Comparison of ENCODE assay signal across 8 mouse cellular contexts in the genomic region with DNA sequence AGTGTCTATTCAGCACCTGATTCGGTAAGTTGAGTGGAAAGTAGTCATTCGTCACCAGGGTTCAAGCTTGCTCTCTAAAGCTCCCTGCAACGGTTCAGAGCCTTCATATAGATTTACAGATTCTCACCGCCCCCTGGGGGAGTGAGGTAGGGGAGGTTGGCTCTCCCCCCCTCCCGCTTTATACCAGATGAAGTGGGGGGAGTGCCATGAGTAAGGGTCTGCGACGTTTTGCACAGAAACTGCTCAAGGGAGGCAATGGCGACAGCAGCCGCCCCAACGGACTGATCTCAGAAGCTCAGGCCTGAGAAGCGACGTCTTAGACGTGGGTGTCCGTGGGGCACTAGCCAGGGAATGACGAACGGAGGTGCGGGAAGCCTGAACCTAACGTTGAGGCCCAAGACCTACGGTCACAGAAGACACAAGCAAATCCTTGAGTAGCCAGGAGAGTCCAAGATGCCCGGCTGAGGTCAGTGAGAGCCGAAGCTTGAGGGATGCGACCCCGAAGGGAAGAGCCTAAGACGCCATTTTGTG. TPM values are rescaled to one million over a fixed set of nuclear protein-coding genes. Genes with fewer than 3 reads are reported as not detected.
DNase-seq lines count a peak whose midpoint lies in the region; ATAC-seq and TF ChIP-seq lines count a peak whose summit lies in the region.

No protein-coding gene starts in this region.

- no peak for TF ChIP-seq CTCF in left cerebral cortex, adult 2 months (IDR thresholded peaks at IDR 0.05)

- intact Hi-C loops in left cerebral cortex, adult 2 months (cut with DNase I): loop anchor here (1.0 to 2.0 kb wide), 3 partner anchors 39 to 144 kb away; a partner anchor contains a TSS
- intact Hi-C loops in left cerebral cortex, postnatal 4 days (cut with DNase I): loop anchor here (5.0 kb wide), 2 partner anchors 82 to 142 kb away; no protein-coding TSS in a partner anchor

- H3K4me1 ChIP-seq in hindbrain, embryonic 12.5 days: peaks cover 26% of the 10 kb centered on the region
- H3K4me1 ChIP-seq in midbrain, embryonic 11.5 days (ENCODE audit: control insufficient read depth, insufficient read depth, low read length): peaks cover 8% of the 10 kb centered on the region

- WGBS in hindbrain, embryonic 12.5 days: under 1% methylated on average over 24 of the region's 24 CpGs
- WGBS in midbrain, embryonic 11.5 days: under 1% methylated on average over 24 of the region's 24 CpGs

- peak overlapping the region; percentile 93 for H3K4me3 ChIP-seq in left cerebral cortex, adult 2 months
- peak overlapping the region; percentile 65 for H3K4me3 ChIP-seq in hindbrain, embryonic 12.5 days
- peak overlapping the region; percentile 65 for H3K4me3 ChIP-seq in midbrain, embryonic 11.5 days (ENCODE audit: low read depth, low read length)

- H3K9ac ChIP-seq in hindbrain, embryonic 12.5 days: peak overlapping the region; percentile 74
- H3K9ac ChIP-seq in midbrain, embryonic 11.5 days (ENCODE audit: low read length): peak overlapping the region; percentile 73

- DNase-seq in left cerebral cortex, adult 2 months (ENCODE audit: extremely low spot score in 1 of 2, low spot score in 2 of 2): peak in 1 of 2 experiments; percentile 61
- no peak for DNase-seq in left cerebral cortex, postnatal 4 days
- DNase-seq in c-Kit-positive CD71-positive TER-119-positive erythroid progenitor cells, embryonic 14.5 days (ENCODE audit: low spot score): peak; percentile 39
- DNase-seq in midbrain, embryonic 11.5 days (ENCODE audit: low spot score, missing footprints): no peak
- no peak for DNase-seq in ovary, adult 18-20 months (ENCODE audit: low spot score)
- no peak for DNase-seq in adipocyte (ENCODE audit: low spot score)
- DNase-seq in cerebellum, adult 18-20 months: no peak

- no peaks in the 10 kb centered on the region for H3K27me3 ChIP-seq in hindbrain, embryonic 12.5 days
- H3K27me3 ChIP-seq in midbrain, embryonic 11.5 days (ENCODE audit: control insufficient read depth, insufficient read depth, low read length): no peaks in the 10 kb centered on the region

- H3K27ac ChIP-seq in left cerebral cortex, adult 2 months: peak overlapping the region; percentile 95
- H3K27ac ChIP-seq in hindbrain, embryonic 12.5 days: peak overlapping the region; percentile 77
- peak overlapping the region; percentile 22; the same call in 1 of the 2 replicates for H3K27ac ChIP-seq in midbrain, embryonic 11.5 days (ENCODE audit: low read depth, low read length)

- ATAC-seq in hindbrain, embryonic 12.5 days (ENCODE audit: low FRiP score): peak; percentile 38
- ATAC-seq in midbrain, embryonic 11.5 days (ENCODE audit: low FRiP score): peak; percentile 2; the same call in 1 of the 2 replicates

- peak overlapping the region; percentile 68 for H3K4me2 ChIP-seq in hindbrain, embryonic 12.5 days (replicated peaks)
- peak overlapping the region; percentile 66 for H3K4me2 ChIP-seq in midbrain, embryonic 11.5 days

- H3K9me3 ChIP-seq in hindbrain, embryonic 12.5 days (replicated peaks): no peaks in the 10 kb centered on the region
- H3K9me3 ChIP-seq in midbrain, embryonic 11.5 days (ENCODE audit: control insufficient read depth, low read length): no peaks in the 10 kb centered on the region

- H3K36me3 ChIP-seq in hindbrain, embryonic 12.5 days: peaks cover 11% of the 10 kb centered on the region
- peaks cover 5% of the 10 kb centered on the region; the same call in 1 of the 2 replicates for H3K36me3 ChIP-seq in midbrain, embryonic 11.5 days (ENCODE audit: control insufficient read depth, insufficient read depth, low read length)

RNA-seq across cellular contexts. Expression of a gene that starts 0.5 kb away (rescaled TPM):
- 100 to 1,000 TPM; 230 to 236 TPM for total RNA-seq in left cerebral cortex, adult 2 months (2021)
- total RNA-seq in left cerebral cortex, postnatal 4 days (2021): 100 to 1,000 TPM in 1 of 2 experiments, 10 to 100 TPM in 1; 98.5 to 109 TPM
- polyA plus RNA-seq in hindbrain, embryonic 12.5 days (2016; fragmentation: Nextera tagmentation; extraction: Ambion mirVana): 134 and 138 TPM in 2 replicates
- polyA plus RNA-seq in midbrain, embryonic 11.5 days (2014; fragmentation: Nextera tagmentation; extraction: Ambion mirVana): 67.1 and 67.4 TPM in 2 replicates

RNA-seq across cellular contexts. Expression of a gene that starts 28.9 kb away (rescaled TPM):
- total RNA-seq in left cerebral cortex, adult 2 months (2021): 100 to 1,000 TPM in 1 of 2 experiments, 10 to 100 TPM in 1; 99.6 to 110 TPM
- total RNA-seq in left cerebral cortex, postnatal 4 days (2021): 100 to 1,000 TPM; 111 to 123 TPM
- 131 TPM in 2 replicates for polyA plus RNA-seq in hindbrain, embryonic 12.5 days (2016; fragmentation: Nextera tagmentation; extraction: Ambion mirVana)
- polyA plus RNA-seq in midbrain, embryonic 11.5 days (2014; fragmentation: Nextera tagmentation; extraction: Ambion mirVana): 53.0 and 55.4 TPM in 2 replicates

RNA-seq across cellular contexts. Expression of a gene that starts 39.3 kb away (rescaled TPM):
- 10 to 100 TPM; 45.9 to 48.4 TPM for total RNA-seq in left cerebral cortex, adult 2 months (2021)
- total RNA-seq in left cerebral cortex, postnatal 4 days (2021): 100 to 1,000 TPM; 114 to 122 TPM
- 45.6 and 52.2 TPM in 2 replicates for polyA plus RNA-seq in hindbrain, embryonic 12.5 days (2016; fragmentation: Nextera tagmentation; extraction: Ambion mirVana)
- polyA plus RNA-seq in midbrain, embryonic 11.5 days (2014; fragmentation: Nextera tagmentation; extraction: Ambion mirVana): 33.7 and 36.9 TPM in 2 replicates

RNA-seq across cellular contexts. Expression of a gene that starts 53.5 kb away (rescaled TPM):
- 1 to 10 TPM; 3.8 to 5.2 TPM for total RNA-seq in left cerebral cortex, adult 2 months (2021)
- total RNA-seq in left cerebral cortex, postnatal 4 days (2021): 1 to 10 TPM; 1.5 to 1.9 TPM
- polyA plus RNA-seq in hindbrain, embryonic 12.5 days (2016; fragmentation: Nextera tagmentation; extraction: Ambion mirVana): 0.39 and 0.72 TPM in 2 replicates
- 0.52 and 0.70 TPM in 2 replicates for polyA plus RNA-seq in midbrain, embryonic 11.5 days (2014; fragmentation: Nextera tagmentation; extraction: Ambion mirVana)

Comparison
In these comparisons a context has a peak if more than half of its experiments do, and no peak if none do; other contexts are left out.
1. H3K27ac ChIP-seq: peak in every context shown above with its lines; median percentile 95 in left cerebral cortex, adult 2 months; 77 in hindbrain, embryonic 12.5 days; 22 in midbrain, embryonic 11.5 days.